Mouse (Mus musculus) spleen, embryonic (tissue): ENCODE results near the gene Olfr545.
"Not testable (repeated sequence)": the region's sequence is repeated elsewhere in the genome, so short reads cannot be mapped to it uniquely, and the experiment has no call there.

ENCODE experiments used
- CTCF ChIA-PET: fragments of 350-600 bp; sonication (Branson Sonifier 250); formaldehyde crosslinking; loops from one replicate; lab custom pipeline; 2022; lab: Charles Lee

Olfr545 gene

DNA sequence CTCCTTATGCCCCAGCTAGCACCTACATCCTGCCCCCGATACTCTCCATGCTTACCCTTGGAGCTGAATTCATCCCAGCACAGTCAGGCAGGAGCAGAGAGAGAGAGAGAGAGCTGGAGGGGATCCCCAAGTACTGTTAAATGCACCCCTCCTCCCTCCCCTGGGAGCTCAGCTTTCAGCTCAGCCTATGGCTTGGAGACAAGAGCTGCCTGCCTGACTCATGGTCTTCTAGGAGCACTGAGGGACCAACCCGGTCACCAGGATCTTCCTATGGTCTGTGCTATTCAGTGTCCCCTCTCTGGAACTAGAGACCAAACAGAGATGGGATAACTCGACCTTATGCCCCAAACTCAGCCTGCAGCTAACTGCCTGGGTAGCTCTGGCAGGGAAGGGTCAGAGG is at the start of gene Olfr545:
Gene Olfr545 (minus strand): TSS at position 101 of the 400 bp plus-strand sequence.
- CTCF ChIA-PET, result no interaction called here

- CTCF ChIA-PET, result interaction anchor here (1.5 kb wide), 1 partner anchor 28 kb away, joined by 3 read pairs; no protein-coding TSS in a partner anchor
These were observed 41.9 kb upstream of the Olfr545 start for GRCm38 (mm10) chr7:102541251-102541650.

- CTCF ChIA-PET, result no interaction called here
These were observed 41.2 kb upstream of the Olfr545 start, which contains the start of gene Olfr548-ps1 for GRCm38 (mm10) chr7:102540596-102540995. Gene Olfr548-ps1 (plus strand): TSS chr7:102540896.

GRCm38 (mm10) chr7:102534449-102534848 is 35.1 kb upstream of the Olfr545 start, which contains the start of gene Olfr547:
Gene Olfr547 (plus strand): TSS chr7:102534749.
- CTCF ChIA-PET, result no interaction called here

DNA sequence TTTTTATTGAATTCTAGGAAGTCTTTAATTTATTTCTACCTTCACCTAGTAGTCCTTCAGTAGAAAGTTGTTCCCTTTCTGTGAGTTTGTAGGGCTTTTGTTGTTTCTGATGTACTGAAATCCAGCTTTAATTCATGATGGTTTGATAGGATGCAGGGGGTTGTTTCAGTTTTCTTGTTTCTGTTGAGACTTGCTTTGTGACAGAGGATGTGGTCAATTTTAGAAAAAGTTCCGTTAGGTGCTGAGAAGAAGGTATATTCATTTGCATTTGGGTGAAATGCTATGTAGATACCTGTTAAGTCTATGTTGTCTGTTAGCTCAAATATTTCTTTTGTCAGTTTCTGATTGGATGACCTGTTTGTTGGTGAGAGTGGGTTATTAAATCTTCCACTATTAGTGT is 29.7 kb upstream of the Olfr545 start:
- CTCF ChIA-PET, result interaction anchor here (0.6 kb wide), 1 partner anchor 43 kb away, joined by 6 read pairs; no protein-coding TSS in a partner anchor

DNA sequence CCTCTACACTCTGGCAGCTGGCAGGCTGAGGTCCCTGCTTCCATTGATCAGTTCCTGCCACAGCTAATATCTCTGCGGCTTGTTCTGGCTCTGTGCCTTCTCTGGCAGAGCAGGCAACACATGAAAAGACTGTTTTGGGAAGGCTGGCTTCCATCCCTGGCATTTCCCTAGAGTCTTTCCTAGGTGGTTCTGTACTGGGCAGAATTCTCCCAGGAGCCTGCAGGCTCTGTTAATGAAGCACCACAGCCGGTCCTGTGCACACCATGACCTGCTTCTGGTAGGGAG is 17.6 kb upstream of the Olfr545 start:
- CTCF ChIA-PET, result no interaction called here

GRCm38 (mm10) chr7:102516261-102517050 is 17.1 kb upstream of the Olfr545 start:
- CTCF ChIA-PET, result no interaction called here

GRCm38 (mm10) chr7:102514144-102514543 is 14.8 kb upstream of the Olfr545 start:
- CTCF ChIA-PET, result interaction anchor here (0.6 to 0.9 kb wide), 2 partner anchors 9 to 1278 kb away, joined by 3 to 5 read pairs; no protein-coding TSS in a partner anchor

- CTCF ChIA-PET, result interaction anchor here (0.5 to 1.5 kb wide), 5 partner anchors 29 to 180 kb away, joined by 3 to 13 read pairs (median 3); no protein-coding TSS in a partner anchor
These were observed 13.6 kb upstream of the Olfr545 start for GRCm38 (mm10) chr7:102512814-102513435.

- CTCF ChIA-PET, result interaction anchor here (0.6 to 1.5 kb wide), 2 partner anchors 20 to 122 kb away, joined by 3 read pairs; no protein-coding TSS in a partner anchor
These were observed 12.6 kb upstream of the Olfr545 start for GRCm38 (mm10) chr7:102511927-102512326.

GRCm38 (mm10) chr7:102509726-102510125 is 10.4 kb upstream of the Olfr545 start:
- CTCF ChIA-PET, result no interaction called here

DNA sequence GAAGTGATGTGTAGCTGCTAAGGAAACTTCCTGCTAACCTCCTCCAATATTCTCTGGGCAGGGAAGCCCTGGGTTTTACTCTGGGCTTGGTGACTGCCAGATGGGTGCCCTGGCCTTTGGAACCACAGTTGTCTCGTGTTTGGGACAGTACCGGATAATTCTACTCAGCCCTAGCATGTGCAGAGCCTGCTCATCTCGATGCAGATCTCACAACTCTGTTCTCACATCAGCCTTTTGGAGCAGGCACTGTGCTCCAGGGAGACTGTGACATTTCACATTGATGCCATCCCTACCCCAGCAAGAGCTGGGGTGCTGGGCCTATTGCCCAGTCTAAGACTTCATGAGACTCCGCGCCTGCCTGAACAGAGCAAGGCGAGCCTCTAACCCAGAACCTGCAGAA is 9.3 kb upstream of the Olfr545 start:
- CTCF ChIA-PET, result no interaction called here

GRCm38 (mm10) chr7:102508066-102508465 is 8.7 kb upstream of the Olfr545 start:
- CTCF ChIA-PET, result no interaction called here

DNA sequence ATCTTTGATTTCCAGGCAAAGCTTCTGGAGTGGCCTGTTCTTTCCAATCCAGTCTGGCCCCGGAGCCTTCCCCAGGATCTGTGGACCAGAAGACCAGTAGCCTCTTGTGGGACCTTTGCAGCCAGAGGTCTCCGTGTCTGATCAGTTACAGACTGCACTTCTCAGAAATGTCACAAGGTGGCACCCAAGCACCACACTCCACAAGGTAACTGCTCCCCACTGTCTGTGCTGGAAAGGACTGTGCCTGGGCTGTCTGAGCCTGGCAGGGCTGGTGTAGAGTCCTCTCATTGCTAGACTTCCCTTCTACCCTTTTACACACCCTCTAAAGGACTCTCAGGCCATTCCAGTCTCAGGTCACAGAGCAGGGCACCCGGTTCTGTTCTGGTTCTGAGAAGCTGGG is 7.5 kb upstream of the Olfr545 start:
- CTCF ChIA-PET, result no interaction called here

- CTCF ChIA-PET, result no interaction called here
These were observed 2.6 kb upstream of the Olfr545 start for GRCm38 (mm10) chr7:102501986-102502385.

- CTCF ChIA-PET, result not testable (repeated sequence)
These were observed 5.0 kb downstream of the Olfr545 start for GRCm38 (mm10) chr7:102494416-102494815.

- CTCF ChIA-PET, result no interaction called here
These were observed 11.2 kb downstream of the Olfr545 start, which contains the start of gene Olfr544 for GRCm38 (mm10) chr7:102488161-102488560. Gene Olfr544 (minus strand): TSS chr7:102488313.

- CTCF ChIA-PET, result no interaction called here
These were observed 13.3 kb downstream of the Olfr545 start for GRCm38 (mm10) chr7:102486105-102486504.

DNA sequence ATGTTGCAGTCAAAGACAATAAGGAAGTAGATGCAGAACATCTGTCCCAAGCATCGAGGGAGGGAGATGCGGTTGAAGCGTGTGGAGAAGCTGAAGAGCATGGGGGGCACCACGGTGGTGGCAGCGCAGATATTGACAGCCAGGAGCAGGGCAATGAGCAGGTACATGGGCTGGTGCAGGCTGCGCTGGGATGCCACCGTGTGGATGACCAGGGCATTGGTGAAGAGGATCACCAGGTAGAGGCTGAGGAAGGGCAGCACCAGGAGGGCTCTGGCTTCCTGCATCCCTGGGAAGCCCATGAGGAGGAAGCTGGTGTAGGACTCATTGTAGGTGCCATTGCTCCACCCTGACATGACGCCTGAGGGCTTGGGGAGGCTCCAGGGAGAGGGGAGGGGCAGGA is 14.6 kb downstream of the Olfr545 start:
- CTCF ChIA-PET, result not testable (repeated sequence)

DNA sequence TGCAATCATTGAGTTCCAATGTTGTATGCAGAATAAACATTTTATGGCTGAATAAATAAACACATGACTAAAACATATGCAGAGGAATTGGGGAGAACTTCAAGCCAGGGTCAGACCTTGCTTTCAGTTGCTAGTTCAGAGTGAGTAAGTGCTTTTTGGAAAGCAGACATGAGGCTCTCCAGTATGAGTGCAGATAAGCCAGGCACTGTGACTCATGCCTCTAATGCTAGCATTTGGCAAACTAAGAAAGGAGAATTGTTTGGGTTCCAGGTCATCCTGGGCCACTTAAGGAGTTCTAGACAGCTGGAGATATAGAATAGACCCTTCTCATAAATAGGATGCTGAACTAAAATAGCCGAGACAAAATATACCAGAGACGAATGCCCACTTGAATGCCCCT is 15.7 kb downstream of the Olfr545 start:
- CTCF ChIA-PET, result no interaction called here

DNA sequence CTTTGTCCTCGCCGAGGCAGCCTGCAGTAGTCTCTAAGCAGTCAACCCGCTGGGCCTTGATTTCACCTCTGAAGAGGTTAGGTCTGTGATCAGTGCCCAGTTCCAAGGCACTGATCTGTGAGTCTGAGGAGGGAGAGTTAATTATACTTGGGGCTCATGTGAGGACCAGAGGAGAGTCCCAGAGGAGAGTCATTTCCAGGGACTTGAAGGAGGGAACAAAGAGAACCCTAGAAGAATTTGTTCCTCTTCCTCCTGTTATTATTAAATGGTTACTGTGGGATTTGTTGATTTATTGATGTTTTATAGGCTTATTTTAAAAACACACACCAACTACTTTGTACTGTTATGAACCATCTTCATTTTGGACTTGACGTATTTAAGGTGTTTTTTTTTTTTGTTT is 17.8 kb downstream of the Olfr545 start, which contains the start of gene Olfr543:
Gene Olfr543 (minus strand): TSS at position 101 of the 400 bp plus-strand sequence.
- CTCF ChIA-PET, result no interaction called here

- CTCF ChIA-PET, result no interaction called here
These were observed 18.6 kb downstream of the Olfr545 start for GRCm38 (mm10) chr7:102480821-102481220.
